Mouse (Mus musculus): Measurements from ENCODE around the gene Tsc22d1. TPM values are rescaled to one million over a fixed set of nuclear protein-coding genes. Genes with fewer than 3 reads are reported as not detected.
A peak's percentile ranks its signal among the peaks of the same experiment; 100 is the strongest.

Gene Tsc22d1
- total RNA-seq, 2 experiments from 2014 or later: 119 to 144 TPM

GRCm38 (mm10) chr14:76533170-76533815, 118.5 kb downstream of the Tsc22d1 start:
- DNase-seq: no peak

GRCm38 (mm10) chr14:76535096-76535495, 120.3 kb downstream of the Tsc22d1 start:
- intact Hi-C loops (cut with DNase I; ENCODE audit: low total_unique reads): no loop called here
- DNase-seq: no peak

More at GRCm38 (mm10) chr14:76533170-76533815, 118.5 kb downstream of the Tsc22d1 start:
- intact Hi-C loops (cut with DNase I; ENCODE audit: low total_unique reads): no loop called here

GRCm38 (mm10) chr14:76536921-76537320, 122.2 kb downstream of the Tsc22d1 start:
- DNase-seq: no peak
- intact Hi-C loops (cut with DNase I; ENCODE audit: low total_unique reads): no loop called here

- no peak for DNase-seq
- intact Hi-C loops (cut with DNase I; ENCODE audit: low total_unique reads): no loop called here
Measured at GRCm38 (mm10) chr14:76540005-76540670, 125.4 kb downstream of the Tsc22d1 start.

- DNase-seq: no peak
- intact Hi-C loops (cut with DNase I; ENCODE audit: low total_unique reads): no loop called here
Measured at GRCm38 (mm10) chr14:76541341-76541740, 126.6 kb downstream of the Tsc22d1 start.

- DNase-seq: no peak
- intact Hi-C loops (cut with DNase I; ENCODE audit: low total_unique reads): no loop called here
Measured at GRCm38 (mm10) chr14:76544136-76544535, 129.4 kb downstream of the Tsc22d1 start.

GRCm38 (mm10) chr14:76555263-76556030, 140.7 kb downstream of the Tsc22d1 start:
- intact Hi-C loops (cut with DNase I; ENCODE audit: low total_unique reads): loop anchor here (2.0 kb wide), 1 partner anchor 59 kb away; no protein-coding TSS in a partner anchor
- DNase-seq: no peak

- intact Hi-C loops (cut with DNase I; ENCODE audit: low total_unique reads): no loop called here
Measured at GRCm38 (mm10) chr14:76556031-76556851, 141.5 kb downstream of the Tsc22d1 start.

GRCm38 (mm10) chr14:76556852-76557208, 142.1 kb downstream of the Tsc22d1 start, which contains the start of gene Serp2:
Gene Serp2, minus strand, starts transcription at chr14:76556889.
- intact Hi-C loops (cut with DNase I; ENCODE audit: low total_unique reads): no loop called here

More at GRCm38 (mm10) chr14:76556031-76556851, 141.5 kb downstream of the Tsc22d1 start:
- peak; percentile 56 for DNase-seq

More at GRCm38 (mm10) chr14:76556852-76557208, 142.1 kb downstream of the Tsc22d1 start, which contains the start of gene Serp2:
- no peak for DNase-seq

Other genes with a start within 250 kb of the Tsc22d1 start
- under 1 TPM; 0.62 to 0.97 TPM for gene Serp2, start 141.9 kb downstream of the Tsc22d1 start, total RNA-seq (2021)